Mouse (Mus musculus) spleen, adult 2 months (tissue): ENCODE data around the gene Pnma3. TPM values are rescaled to one million over a fixed set of nuclear protein-coding genes. Genes with fewer than 3 reads are reported as not detected.
"Not testable (repeated sequence)": the region's sequence is repeated elsewhere in the genome, so short reads cannot be mapped to it uniquely, and the experiment has no call there.

Experiments used
- DNase-seq, 2 experiments: peaks; one replicate each; pipeline versions ENCODE4 v3.0.0 to v3.0.0-alpha.2; 2012 to 2021; ENCODE audit warnings: low spot score in 2 of 2, low read depth in 1 of 2
- H3K27ac ChIP-seq: fragments of 200-500 bp; 2 replicates; pipeline ENCODE4 v1.5.1; 2012; ENCODE audit warnings: low read length, inconsistent platforms; ENCODE audit not compliant: insufficient read depth
- H3K27me3 ChIP-seq: fragments of 200-500 bp; 2 replicates; pipeline ENCODE4 v1.6.1; 2012; ENCODE audit warnings: mild to moderate bottlenecking, moderate library complexity, low read length, inconsistent platforms; ENCODE audit not compliant: control insufficient read depth, insufficient read depth
- H3K36me3 ChIP-seq: fragments of 200-500 bp; 2 replicates; pipeline ENCODE4 v1.6.1; 2012; ENCODE audit warnings: mild to moderate bottlenecking, low read length, inconsistent platforms; ENCODE audit not compliant: control insufficient read depth, insufficient read depth
- H3K4me1 ChIP-seq: fragments of 200-500 bp; 2 replicates; pipeline ENCODE4 v1.6.1; 2011; ENCODE audit warnings: inconsistent platforms; ENCODE audit not compliant: control insufficient read depth, insufficient read depth, insufficient read length
- H3K4me3 ChIP-seq: fragments of 200-500 bp; 2 replicates; pipeline ENCODE4 v1.5.1; 2011; ENCODE audit warnings: mild to moderate bottlenecking, inconsistent platforms; ENCODE audit not compliant: insufficient read depth, insufficient read length; ENCODE audit errors: extremely low read depth
- CTCF ChIP-seq: fragments of 200-500 bp; IDR thresholded peaks from 2 replicates; pipeline ENCODE4 v1.5.1; 2011; ENCODE audit warnings: mild to moderate bottlenecking, inconsistent platforms; ENCODE audit not compliant: insufficient read depth, insufficient read length, insufficient replicate concordance; ENCODE audit errors: extremely low read depth
- POLR2A ChIP-seq: fragments of 200-500 bp; IDR thresholded peaks from 2 replicates; pipeline ENCODE4 v1.6.1; 2011; ENCODE audit warnings: low read depth, low read length, inconsistent platforms
- WGBS: fragments of 180-500 bp; shearing (Covaris S2); methylation state at CpG from one replicate; pipeline ENCODE4 v1.1.7; 2018; 5-methylcytosine and 5-hydroxymethylcytosine counted together
- polyA plus RNA-seq: library from polyadenylated mRNA; depleted of rRNA; stranded (reverse); fragments of >200 nt; gene quantifications from 2 replicates; pipeline ENCODE4 v1.2.3, GENCODE M21; 2012; rRNA removed

The Pnma3 gene
- polyA plus RNA-seq, 1 experiment = not detected

DNA sequence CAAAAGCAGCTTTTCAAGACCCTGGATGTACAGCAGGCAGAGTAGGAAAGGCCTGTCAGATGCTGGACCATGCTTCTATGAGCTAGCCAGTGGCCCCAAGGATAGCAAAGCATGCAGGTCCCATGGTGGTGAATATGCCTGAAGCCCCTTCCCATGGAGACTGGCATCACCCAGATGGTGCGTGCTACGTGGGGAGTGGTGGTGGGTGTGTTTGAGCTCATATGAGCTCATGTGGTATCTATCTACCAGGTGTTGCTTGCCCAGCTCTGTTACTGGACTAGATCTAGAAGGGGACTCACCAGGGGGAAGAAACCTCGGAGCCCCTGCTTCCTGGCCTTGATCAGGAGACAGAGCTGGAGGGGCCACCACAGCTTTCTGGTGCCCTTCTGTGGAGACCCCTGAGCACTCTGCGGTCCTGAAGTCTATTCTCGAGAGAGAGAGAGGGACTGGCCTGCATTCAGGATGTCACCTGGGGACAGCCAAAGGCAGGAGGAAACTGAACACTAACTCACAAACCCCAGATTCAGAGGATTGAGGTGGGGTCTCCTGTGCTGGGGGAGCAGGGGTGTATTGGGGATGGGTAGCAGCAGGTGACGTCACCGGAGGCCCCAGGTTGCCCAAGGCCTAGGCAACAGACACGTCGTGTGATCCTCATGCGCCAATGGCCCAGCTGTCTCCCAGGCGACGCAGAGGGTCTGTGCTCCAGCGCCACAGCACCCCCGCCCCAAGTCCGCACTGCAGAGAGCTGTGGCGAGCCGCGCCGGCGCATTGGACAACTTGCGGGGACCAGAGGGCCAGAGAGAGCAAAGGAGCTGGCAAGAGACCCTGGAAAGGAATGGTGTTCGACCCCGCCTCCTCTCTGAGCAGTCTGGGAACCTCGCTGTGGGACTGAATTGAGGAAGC, 824 bp upstream of the Pnma3 start:
- WGBS = 67% methylated on average over 24 of the region's 24 CpGs
- Histone ChIP-seq H3K36me3 (no peaks in the 10 kb centered on the region), H3K4me3 (no peak overlapping the region), H3K27me3 (no peaks in the 10 kb centered on the region), H3K4me1 (no peaks in the 10 kb centered on the region), H3K27ac (no peak overlapping the region)
- TF ChIP-seq CTCF (no peak), POLR2A (no peak)
- no peak for DNase-seq

DNA sequence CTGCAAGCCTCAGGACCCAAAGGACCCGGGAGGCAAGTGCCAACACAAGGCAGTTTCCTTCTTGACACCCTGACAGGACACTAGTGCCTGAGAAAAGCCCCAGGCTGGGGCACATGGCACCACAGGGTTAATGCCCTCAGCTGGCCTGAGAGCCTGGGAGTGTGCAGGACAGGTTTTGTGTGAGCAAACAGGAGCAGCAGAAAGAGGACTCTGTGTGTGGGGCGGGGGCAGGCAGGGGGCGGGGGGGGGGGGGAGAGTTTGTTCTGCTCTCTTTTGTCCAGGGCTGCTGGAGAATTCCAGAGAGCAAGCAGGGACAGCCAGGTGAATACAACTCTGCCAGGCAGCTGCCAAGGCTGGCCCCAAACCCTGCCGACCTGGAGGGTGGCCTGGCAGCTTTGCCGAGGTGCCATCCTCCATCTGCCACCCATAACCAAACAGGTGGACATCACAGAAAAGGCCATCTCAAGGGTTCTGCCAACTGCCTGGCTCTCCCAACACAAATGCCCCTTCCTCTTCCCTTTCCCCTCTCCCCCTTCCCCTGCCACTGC, 2.3 kb downstream of the Pnma3 start:
- H3K27me3 ChIP-seq, DNase-seq, H3K27ac ChIP-seq, H3K4me3 ChIP-seq, H3K36me3 ChIP-seq, H3K4me1 ChIP-seq: not testable (repeated sequence)
- WGBS = 83% methylated on average over 1 of the region's 5 CpGs

DNA sequence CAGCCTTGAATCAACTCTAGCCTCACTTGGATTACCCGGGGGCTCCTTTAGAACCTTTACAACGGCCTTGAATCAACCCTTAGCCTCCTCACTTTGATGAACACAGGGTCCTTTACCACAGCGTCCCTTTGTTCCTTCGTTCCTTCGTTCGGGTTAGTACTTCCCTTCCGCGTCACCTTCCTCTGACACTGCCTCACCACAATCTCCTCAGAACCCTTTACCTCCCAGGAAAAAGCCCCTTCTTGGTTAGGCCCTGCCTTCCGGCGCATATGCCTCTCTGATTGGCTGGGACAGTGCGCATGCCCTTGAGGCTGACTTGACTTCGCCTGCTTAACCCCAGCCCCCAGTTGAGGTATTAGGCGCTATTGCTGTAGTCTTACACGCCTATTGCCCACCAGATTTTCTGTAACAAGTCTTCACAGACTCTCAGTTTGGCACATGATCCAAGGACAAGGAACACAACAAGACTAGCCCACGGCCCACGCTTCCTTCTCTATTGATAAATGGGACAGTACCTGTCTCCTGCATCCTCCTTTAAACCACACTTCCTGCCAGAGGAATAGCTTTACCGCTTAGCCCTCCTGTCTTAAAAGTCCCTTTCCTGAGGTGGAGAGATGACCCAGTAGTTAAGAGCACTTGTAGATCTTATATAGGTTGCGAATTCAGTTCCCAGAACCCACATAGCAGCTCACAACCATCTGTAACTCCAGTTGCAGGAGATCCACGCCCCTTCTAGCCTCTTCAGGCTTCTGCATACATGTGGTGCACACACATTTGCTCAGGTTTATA, 17.9 kb downstream of the Pnma3 start, which contains the start of gene Xlr4a:
Gene Xlr4a (minus strand): TSS at position 212 of the 789 bp plus-strand sequence.
- H3K27me3 ChIP-seq, DNase-seq, H3K36me3 ChIP-seq, H3K27ac ChIP-seq, H3K4me1 ChIP-seq: not testable (repeated sequence)
- peak within 1 kb of the TSS; percentile 8; the same call in 1 of the 2 replicates for H3K4me3 ChIP-seq
- 48% methylated on average over 19 of the region's 19 CpGs for WGBS

DNA sequence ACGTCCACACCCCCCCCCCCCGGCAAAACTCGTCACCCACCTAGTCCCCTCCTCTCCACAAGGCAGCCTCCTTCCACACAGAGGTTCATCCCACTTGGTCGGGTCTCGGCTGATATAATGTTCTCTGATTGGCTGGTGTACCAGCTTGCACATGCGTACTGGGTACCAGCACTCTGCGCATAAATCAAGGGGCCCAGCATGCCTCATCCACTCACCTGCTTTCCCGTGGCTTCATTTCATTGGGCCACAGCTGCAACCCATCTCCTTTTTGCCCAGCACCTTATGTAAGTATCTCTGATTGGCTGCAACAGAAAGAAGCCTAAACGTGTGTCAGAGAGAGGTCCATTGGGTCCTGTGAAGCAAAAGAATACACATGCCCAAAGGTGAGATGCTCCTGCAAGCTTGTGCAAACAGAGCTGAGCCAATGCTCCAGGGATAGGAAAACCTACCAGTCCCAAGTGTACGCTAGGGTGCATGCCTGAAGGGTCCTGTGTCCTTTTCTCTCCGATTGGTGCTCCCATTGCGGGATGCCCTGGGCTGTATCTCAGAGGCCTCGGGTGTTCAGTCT, 32.4 kb downstream of the Pnma3 start, which contains the start of gene Xlr3a:
Gene Xlr3a (minus strand): TSS at position 155 of the 568 bp plus-strand sequence.
- not testable (repeated sequence) for DNase-seq, H3K27me3 ChIP-seq, H3K4me3 ChIP-seq, H3K27ac ChIP-seq, H3K4me1 ChIP-seq, H3K36me3 ChIP-seq
- WGBS = 81% methylated on average over 13 of the region's 13 CpGs

DNA sequence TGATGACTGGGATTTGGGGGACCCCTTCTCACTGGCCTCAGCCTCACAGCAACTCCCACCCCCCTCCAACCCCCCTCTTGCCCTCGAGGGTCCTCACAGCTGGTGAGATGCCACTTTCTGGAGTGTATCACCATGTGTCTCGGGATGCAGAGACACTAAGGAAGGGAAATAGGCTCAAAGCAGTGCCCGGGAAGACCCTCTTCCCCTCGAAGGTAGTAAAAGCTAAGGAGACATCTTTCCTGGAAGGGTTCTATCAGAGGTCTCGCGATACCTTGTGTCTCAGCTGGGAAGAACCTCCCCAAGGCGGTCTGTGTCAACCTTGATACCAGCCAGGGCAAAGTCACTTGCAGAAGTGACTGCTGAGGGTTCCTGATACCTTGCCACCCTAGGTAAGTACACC, 52.2 kb downstream of the Pnma3 start, which contains the start of gene Gm14685:
Gene Gm14685 (plus strand): TSS at position 301 of the 400 bp plus-strand sequence.
- H3K27me3 ChIP-seq, H3K4me3 ChIP-seq: not testable (repeated sequence)
- no CpG with 5 or more reads among the region's 7 CpGs for WGBS

More for the DNA sequence above, 52.2 kb downstream of the Pnma3 start, which contains the start of gene Gm14685:
- DNase-seq, H3K4me1 ChIP-seq, H3K36me3 ChIP-seq, H3K27ac ChIP-seq: not testable (repeated sequence)

Other genes with a start within 250 kb of the Pnma3 start
- 3.3 and 4.9 TPM in 2 replicates for gene Gabrq, start 239.6 kb upstream of the Pnma3 start, polyA plus RNA-seq
- 2.7 and 3.5 TPM in 2 replicates for gene Cetn2, start 146.4 kb upstream of the Pnma3 start, polyA plus RNA-seq
- 3.4 and 4.2 TPM in 2 replicates for gene Nsdhl, start 146.2 kb upstream of the Pnma3 start, polyA plus RNA-seq
- 0.14 and 0.19 TPM in 2 replicates for gene Zfp185, start 77.4 kb upstream of the Pnma3 start, polyA plus RNA-seq
- gene Pnma5, start 27.7 kb upstream of the Pnma3 start, polyA plus RNA-seq = not detected in 2 replicates
- gene Xlr4a, start 17.7 kb downstream of the Pnma3 start, polyA plus RNA-seq = 0.64 and 0.67 TPM in 2 replicates
- 0.11 TPM in 1 of 2 replicates, not detected in the other for gene Xlr3a, start 32.3 kb downstream of the Pnma3 start, polyA plus RNA-seq
- not detected in 2 replicates for gene Gm14685, start 52.3 kb downstream of the Pnma3 start, polyA plus RNA-seq
- gene Xlr5b, start 84.0 kb downstream of the Pnma3 start, polyA plus RNA-seq = not detected in 2 replicates
- gene DXBay18, start 84.7 kb downstream of the Pnma3 start, polyA plus RNA-seq = 0.05 TPM in 1 of 2 replicates, not detected in the other
- gene Spin2d, start 112.2 kb downstream of the Pnma3 start, polyA plus RNA-seq = not detected in 2 replicates
- 0.07 and 1.1 TPM in 2 replicates for gene Xlr3b, start 127.4 kb downstream of the Pnma3 start, polyA plus RNA-seq
- gene Xlr4b, start 149.5 kb downstream of the Pnma3 start, polyA plus RNA-seq = 1.7 and 2.2 TPM in 2 replicates
- 9.9 and 16.7 TPM in 2 replicates for gene F8a, start 163.5 kb downstream of the Pnma3 start, polyA plus RNA-seq
- 0.97 and 1.4 TPM in 2 replicates for gene Xlr4c, start 178.3 kb downstream of the Pnma3 start, polyA plus RNA-seq
- not detected in 2 replicates for gene Xlr3c, start 200.6 kb downstream of the Pnma3 start, polyA plus RNA-seq
- gene Xlr5a, start 228.2 kb downstream of the Pnma3 start, polyA plus RNA-seq = not detected in 2 replicates
- not detected in 2 replicates for gene Xlr5c, start 228.2 kb downstream of the Pnma3 start, polyA plus RNA-seq